Mouse (Mus musculus): ENCODE measurements at regions not wholly inside any gene's neighbourhood (a gene's known extent, or its start where the extent isn't known, plus 50 kb on each side); places are given as distances from the start of the nearest gene placed in this dataset.

GRCm38 (mm10) chr6:94756006-94756405 is 56.0 kb upstream of the Lrig1 start:
- TF ChIP-seq POLR2A (IDR thresholded peaks at IDR 0.05; ENCODE audit: borderline replicate concordance, control insufficient read depth, low read depth, low read length) (no peak), CTCF (IDR thresholded peaks at IDR 0.05; ENCODE audit: control insufficient read depth, insufficient read depth, low read length) (no peak)

Data from bone marrow, adult 2 months (tissue).